Comparison of ENCODE assay signal across 8 mouse cellular contexts in genomic region chr16:33585083-33585460, GRCm38 (mm10).
DNase-seq lines count a peak whose midpoint lies in the region; ATAC-seq and TF ChIP-seq lines count a peak whose summit lies in the region.

No protein-coding gene starts in this region.

- H3K4me1 ChIP-seq in heart, embryonic 10.5 days = peaks cover 60% of the 10 kb centered on the region
- peaks cover 24% of the 10 kb centered on the region; the same call in 1 of the 2 replicates for H3K4me1 ChIP-seq in lung, postnatal 0 days (ENCODE audit: insufficient read depth, low read depth, low read length)
- H3K4me1 ChIP-seq in limb, embryonic 14.5 days (ENCODE audit: control insufficient read depth, insufficient read depth, low read length) = peaks cover 36% of the 10 kb centered on the region
- H3K4me1 ChIP-seq in stomach, embryonic 15.5 days = peaks cover 53% of the 10 kb centered on the region

- intact Hi-C loops in heart, postnatal 10 days (cut with DNase I) = no loop called here
- intact Hi-C loops in left cerebral cortex, postnatal 36 days (cut with DNase I) = no loop called here

- no peak for TF ChIP-seq CTCF in lung, postnatal 0 days (IDR thresholded peaks at IDR 0.05)

- H3K4me2 ChIP-seq in lung, postnatal 0 days (replicated peaks; ENCODE audit: low read depth, low read length) = no peak overlapping the region
- H3K4me2 ChIP-seq in limb, embryonic 14.5 days (replicated peaks; ENCODE audit: low read depth, low read length, severe bottlenecking) = no peak overlapping the region
- no peak overlapping the region for H3K4me2 ChIP-seq in stomach, embryonic 15.5 days

- ATAC-seq in lung, postnatal 0 days = no peak
- no peak for ATAC-seq in limb, embryonic 14.5 days (ENCODE audit: low FRiP score, low read depth)
- ATAC-seq in stomach, embryonic 15.5 days (ENCODE audit: insufficient read depth, low FRiP score, low read depth) = no peak

- H3K9ac ChIP-seq in lung, postnatal 0 days (replicated peaks; ENCODE audit: low read depth) = no peak overlapping the region
- peak overlapping the region; percentile 36; the same call in 1 of the 2 replicates for H3K9ac ChIP-seq in limb, embryonic 14.5 days (ENCODE audit: low read depth, low read length, severe bottlenecking)
- H3K9ac ChIP-seq in stomach, embryonic 15.5 days = no peak overlapping the region

- H3K27ac ChIP-seq in heart, embryonic 10.5 days = peak overlapping the region; percentile 88
- peak overlapping the region; percentile 94 for H3K27ac ChIP-seq in lung, postnatal 0 days (ENCODE audit: low read length)
- H3K27ac ChIP-seq in limb, embryonic 14.5 days (replicated peaks; ENCODE audit: low read depth, low read length) = peak overlapping the region; percentile 69
- peak overlapping the region; percentile 92 for H3K27ac ChIP-seq in stomach, embryonic 15.5 days

- H3K36me3 ChIP-seq in heart, embryonic 10.5 days = no peaks in the 10 kb centered on the region
- H3K36me3 ChIP-seq in lung, postnatal 0 days (ENCODE audit: insufficient read depth, low read length) = no peaks in the 10 kb centered on the region
- H3K36me3 ChIP-seq in limb, embryonic 14.5 days (ENCODE audit: control insufficient read depth, insufficient read depth, low read length) = no peaks in the 10 kb centered on the region
- no peaks in the 10 kb centered on the region for H3K36me3 ChIP-seq in stomach, embryonic 15.5 days

- H3K9me3 ChIP-seq in heart, embryonic 10.5 days = no peaks in the 10 kb centered on the region
- H3K9me3 ChIP-seq in lung, postnatal 0 days (ENCODE audit: low read length) = no peaks in the 10 kb centered on the region
- no peaks in the 10 kb centered on the region for H3K9me3 ChIP-seq in limb, embryonic 14.5 days (ENCODE audit: control insufficient read depth, low read length)
- no peaks in the 10 kb centered on the region for H3K9me3 ChIP-seq in stomach, embryonic 15.5 days

- TF ChIP-seq EP300 in lung, postnatal 0 days (IDR thresholded peaks at IDR 0.05) = no peak

- DNase-seq in heart, embryonic 10.5 days (ENCODE audit: low spot score) = no peak
- no peak for DNase-seq in heart, postnatal 10 days
- no peak for DNase-seq in lung, postnatal 0 days (ENCODE audit: low spot score)
- DNase-seq in lung, postnatal 25 days (ENCODE audit: low spot score) = no peak
- no peak for DNase-seq in limb, embryonic 14.5 days (ENCODE audit: low spot score)
- no peak for DNase-seq in left cerebral cortex, postnatal 36 days (ENCODE audit: low spot score in 2 of 2)
- DNase-seq in frontal cortex, postnatal 14 days (ENCODE audit: low spot score in 2 of 2) = no peak

- no peak for TF ChIP-seq POLR2A in limb, embryonic 14.5 days (IDR thresholded peaks at IDR 0.05; ENCODE audit: borderline replicate concordance, extremely low read depth, insufficient read depth, insufficient read length)

- 17% methylated on average over 4 of the region's 4 CpGs for WGBS in heart, embryonic 10.5 days
- 33% methylated on average over 4 of the region's 4 CpGs for WGBS in lung, postnatal 0 days
- WGBS in limb, embryonic 14.5 days = 21% methylated on average over 4 of the region's 4 CpGs
- WGBS in stomach, embryonic 15.5 days = 18% methylated on average over 4 of the region's 4 CpGs

- H3K27me3 ChIP-seq in heart, embryonic 10.5 days (ENCODE audit: insufficient read depth, poor library complexity, severe bottlenecking) = no peaks in the 10 kb centered on the region
- H3K27me3 ChIP-seq in lung, postnatal 0 days (replicated peaks; ENCODE audit: insufficient read depth, low read length) = no peaks in the 10 kb centered on the region
- H3K27me3 ChIP-seq in limb, embryonic 14.5 days (ENCODE audit: control insufficient read depth, insufficient read depth, low read length) = no peaks in the 10 kb centered on the region
- H3K27me3 ChIP-seq in stomach, embryonic 15.5 days (replicated peaks) = no peaks in the 10 kb centered on the region

- H3K4me3 ChIP-seq in heart, embryonic 10.5 days = no peak overlapping the region
- no peak overlapping the region for H3K4me3 ChIP-seq in lung, postnatal 0 days (ENCODE audit: low read depth, low read length)
- H3K4me3 ChIP-seq in limb, embryonic 14.5 days (replicated peaks; ENCODE audit: low read length) = no peak overlapping the region
- H3K4me3 ChIP-seq in stomach, embryonic 15.5 days (replicated peaks) = no peak overlapping the region
